Mouse (Mus musculus) E14TG2a.4 (cell line): ENCODE measurements around the gene Tm9sf2.

Source experiments
- H3K27me3 ChIP-seq: 2 replicates; pipeline ENCODE4 v1.6.1; 2014; ENCODE audit warnings: low read length, control low read depth; ENCODE audit not compliant: insufficient read depth
- H3K36me3 ChIP-seq: 2 replicates; pipeline ENCODE4 v1.6.1; 2014; ENCODE audit warnings: low read length, control low read depth; ENCODE audit not compliant: insufficient read depth
- H3K4me1 ChIP-seq: replicated peaks from 2 replicates; pipeline ENCODE4 v1.6.1; 2014; ENCODE audit warnings: low read depth, low read length, control low read depth
- H3K4me3 ChIP-seq: replicated peaks from 2 replicates; pipeline ENCODE4 v1.5.1; 2014; ENCODE audit warnings: mild to moderate bottlenecking, low read length
- H3K9me3 ChIP-seq: 2 replicates; pipeline ENCODE4 v1.6.1; 2014; ENCODE audit warnings: low read length, control low read depth
- CTCF ChIP-seq: conservative IDR thresholded peaks from 2 replicates; pipeline ENCODE4 v1.5.1; 2014; ENCODE audit warnings: low read length
- NANOG ChIP-seq: IDR thresholded peaks from 2 replicates; pipeline ENCODE4 v1.6.1; 2014; ENCODE audit warnings: borderline replicate concordance, low read length, mixed read lengths
- POU5F1 ChIP-seq: IDR thresholded peaks from 2 replicates; pipeline ENCODE4 v1.6.1; 2014; ENCODE audit warnings: low read length, borderline replicate concordance

The Tm9sf2 gene

DNA sequence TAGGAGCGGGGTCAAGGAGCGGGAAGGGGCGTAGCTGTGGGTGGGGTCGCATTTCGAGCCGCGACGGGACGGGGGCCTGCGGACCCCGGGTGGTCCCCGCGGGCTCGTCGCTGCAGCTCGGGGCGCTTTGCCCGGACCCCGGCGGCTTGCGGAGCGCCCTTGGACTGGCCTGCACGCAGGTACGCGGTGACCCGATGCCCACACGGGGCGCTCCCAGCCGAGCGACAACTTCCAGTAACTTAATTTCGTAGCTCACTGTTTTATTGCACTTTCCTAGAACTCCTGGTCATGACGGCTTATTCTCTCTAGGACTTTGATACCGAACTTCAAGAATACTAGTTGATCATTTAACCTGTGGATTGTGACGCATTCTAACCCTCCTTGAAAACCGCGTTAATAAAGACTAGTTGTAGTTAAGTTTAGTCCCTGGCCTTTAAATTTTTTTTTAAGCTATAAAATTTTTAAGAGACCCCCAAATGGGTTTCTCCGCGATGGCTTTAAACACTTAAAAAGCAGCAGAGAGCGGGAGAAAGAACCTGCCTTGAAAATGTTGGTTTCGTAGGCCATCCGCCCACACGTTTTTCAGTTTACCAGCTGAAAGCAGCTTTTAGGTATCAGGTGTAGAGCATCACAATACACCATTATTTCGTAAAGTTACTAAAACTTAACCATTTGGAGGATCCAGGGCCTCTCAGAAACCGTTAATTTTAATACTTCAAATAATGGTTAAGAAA is 810 bp downstream of the Tm9sf2 start:
- TF ChIP-seq POU5F1 = no peak
- peaks cover 48% of the 10 kb centered on the region for H3K4me1 ChIP-seq

DNA sequence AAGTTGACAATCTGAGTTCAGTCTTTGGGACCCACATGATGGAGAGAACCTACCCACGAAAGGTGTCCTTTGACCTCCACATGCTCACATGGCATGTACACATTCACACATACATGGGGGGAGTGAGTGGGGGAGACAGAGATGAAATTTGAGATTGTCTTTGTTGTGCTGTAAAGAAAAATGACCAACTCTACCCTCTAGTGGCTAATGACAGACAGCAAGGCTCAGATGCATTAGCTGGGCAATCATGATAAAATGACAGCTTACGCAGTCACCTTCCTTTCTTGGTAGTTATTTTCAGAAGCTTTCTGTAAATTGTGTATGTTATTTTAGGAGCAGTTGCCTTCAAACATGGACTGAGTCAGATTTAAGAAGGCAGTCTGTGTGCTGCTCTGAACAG is 4.8 kb downstream of the Tm9sf2 start:
- TF ChIP-seq POU5F1 = no peak
- TF ChIP-seq CTCF = no peak
- TF ChIP-seq NANOG = no peak

More for the DNA sequence above, 810 bp downstream of the Tm9sf2 start:
- H3K36me3 ChIP-seq = peaks cover 31% of the 10 kb centered on the region
- H3K4me3 ChIP-seq = peak overlapping the region; percentile 99
- H3K9me3 ChIP-seq = no peaks in the 10 kb centered on the region
- H3K27me3 ChIP-seq = no peaks in the 10 kb centered on the region

DNA sequence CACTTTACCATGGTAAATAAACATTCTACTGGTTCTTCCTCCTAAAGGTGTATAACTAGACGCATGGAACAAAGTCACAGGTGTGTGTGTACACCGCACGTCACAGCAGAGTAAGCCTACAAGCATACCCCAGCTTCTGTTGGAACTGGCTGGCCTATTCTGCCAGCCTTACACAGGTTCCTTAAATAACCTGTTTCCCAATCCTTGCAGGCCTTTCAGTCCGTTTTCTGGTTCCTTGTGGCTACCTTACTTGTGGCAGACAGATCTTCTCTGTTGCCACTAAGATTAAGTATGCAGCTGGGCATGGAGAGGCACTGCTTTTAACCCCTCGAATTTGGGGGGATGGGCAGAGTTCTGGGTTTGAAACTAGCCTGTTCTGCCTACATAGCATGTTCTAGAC is 5.5 kb downstream of the Tm9sf2 start:
- peaks cover 50% of the 10 kb centered on the region for H3K4me1 ChIP-seq
- H3K36me3 ChIP-seq = peaks cover 52% of the 10 kb centered on the region
- TF ChIP-seq NANOG (no peak), POU5F1 (no peak), CTCF (no peak)
- no peaks in the 10 kb centered on the region for H3K9me3 ChIP-seq
- H3K27me3 ChIP-seq = no peaks in the 10 kb centered on the region
- H3K4me3 ChIP-seq = no peak overlapping the region

More for the DNA sequence above, 4.8 kb downstream of the Tm9sf2 start:
- Histone ChIP-seq H3K9me3 (no peaks in the 10 kb centered on the region), H3K36me3 (peaks cover 47% of the 10 kb centered on the region), H3K27me3 (no peaks in the 10 kb centered on the region), H3K4me3 (no peak overlapping the region), H3K4me1 (peaks cover 50% of the 10 kb centered on the region)

DNA sequence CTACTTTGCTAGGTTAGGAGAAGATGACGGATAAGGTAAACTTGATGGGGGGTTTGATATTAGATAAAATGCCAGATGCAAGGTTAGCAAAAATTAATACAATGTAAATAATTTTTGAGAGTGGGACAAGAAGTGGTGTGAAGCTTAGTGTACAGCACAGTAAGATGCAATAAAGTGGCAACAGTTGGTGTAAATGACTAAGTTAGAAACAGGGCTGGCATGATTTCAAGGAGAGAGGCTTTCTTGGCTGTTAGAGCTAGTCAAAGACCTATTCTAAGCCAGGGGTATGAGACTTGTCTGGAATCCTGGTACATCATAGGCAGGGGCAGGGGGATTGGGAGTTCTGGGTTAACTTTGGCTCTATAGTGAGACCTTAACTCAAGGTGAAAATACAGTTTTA is 9.4 kb downstream of the Tm9sf2 start:
- Histone ChIP-seq H3K27me3 (no peaks in the 10 kb centered on the region), H3K36me3 (peaks cover 35% of the 10 kb centered on the region), H3K4me3 (no peak overlapping the region), H3K9me3 (no peaks in the 10 kb centered on the region), H3K4me1 (peaks cover 37% of the 10 kb centered on the region)
- TF ChIP-seq POU5F1 (no peak), NANOG (no peak), CTCF (no peak)

DNA sequence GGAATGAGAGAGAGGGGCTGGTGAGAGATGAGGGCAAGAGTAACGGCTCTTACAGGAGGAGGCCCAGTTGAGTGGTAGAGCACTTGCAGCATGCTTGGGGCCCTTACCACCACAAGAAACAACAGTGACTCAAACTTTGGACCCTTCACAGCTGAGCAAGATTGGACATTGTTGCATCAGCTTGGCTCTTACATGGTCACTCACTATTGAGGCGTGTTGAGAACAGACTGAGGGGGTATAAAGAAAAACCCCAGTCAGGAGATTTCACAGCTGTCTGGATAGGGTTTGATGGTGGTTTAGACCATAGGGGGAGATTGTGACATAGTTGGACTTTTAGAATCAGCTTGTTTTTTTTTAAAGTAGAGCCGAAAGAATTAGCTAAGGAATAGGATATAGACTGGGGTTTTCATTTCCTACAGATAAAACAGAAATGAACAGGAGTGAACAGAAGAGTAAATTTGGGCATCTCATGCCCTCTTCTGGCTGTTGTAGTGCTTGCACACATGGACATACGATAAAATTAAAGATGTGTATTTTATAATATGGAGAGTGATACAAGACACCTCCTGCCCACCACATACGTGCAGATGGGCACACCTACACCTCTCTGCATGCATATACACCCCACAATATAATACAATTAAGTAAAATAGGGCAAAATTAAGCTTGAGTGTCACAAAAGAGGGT is 23.4 kb downstream of the Tm9sf2 start:
- Histone ChIP-seq H3K4me3 (no peak overlapping the region), H3K9me3 (no peaks in the 10 kb centered on the region), H3K36me3 (peaks cover 67% of the 10 kb centered on the region), H3K27me3 (no peaks in the 10 kb centered on the region), H3K4me1 (no peaks in the 10 kb centered on the region; the same call in 1 of the 2 replicates)
- no peak for TF ChIP-seq NANOG
- no peak for TF ChIP-seq CTCF

DNA sequence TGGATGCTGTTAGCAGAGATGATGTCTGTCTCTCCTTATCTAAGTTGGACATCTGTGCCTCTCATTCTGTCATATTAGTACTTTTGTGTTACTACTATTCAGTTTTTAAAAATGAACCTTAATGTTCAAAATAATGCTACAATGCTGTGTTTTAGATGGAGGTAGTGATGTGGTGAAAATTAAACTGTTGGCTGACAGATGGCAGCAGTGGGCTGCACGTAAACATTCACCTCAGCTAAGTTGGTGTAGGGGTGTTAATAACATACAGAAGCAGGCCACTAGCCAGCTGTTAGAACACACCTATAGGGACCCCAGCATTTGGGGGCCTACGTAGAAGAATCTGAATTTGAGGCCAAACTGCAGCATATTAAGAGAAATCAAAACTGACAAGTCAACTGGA is 24.8 kb downstream of the Tm9sf2 start:
- TF ChIP-seq CTCF = no peak
- no peak for TF ChIP-seq POU5F1
- TF ChIP-seq NANOG = no peak

DNA sequence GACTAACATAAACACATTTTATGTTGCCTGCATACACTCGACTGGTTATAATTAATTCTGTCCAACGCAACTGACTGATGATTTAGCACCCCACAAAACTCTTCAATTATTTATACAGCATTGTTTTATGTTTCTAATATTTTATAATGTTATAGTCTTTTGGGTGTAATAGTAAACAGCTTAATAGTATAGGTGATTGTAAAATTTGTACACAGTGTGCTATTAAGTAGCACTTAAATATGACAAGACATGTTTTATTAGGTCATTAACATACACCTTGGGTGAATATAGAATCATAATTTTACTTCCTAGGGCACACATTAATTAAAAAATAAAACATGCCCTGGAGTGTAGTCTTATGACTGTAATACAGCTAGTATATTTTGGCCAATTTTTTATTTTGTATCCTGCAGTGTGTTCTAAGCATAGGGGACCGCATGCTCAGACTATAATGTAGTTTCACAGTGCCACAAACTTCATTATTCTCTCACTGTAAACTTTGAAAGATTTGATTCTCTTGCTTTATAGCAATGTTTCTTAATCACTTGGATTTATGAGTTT is 29.6 kb downstream of the Tm9sf2 start:
- H3K4me3 ChIP-seq = no peak overlapping the region
- H3K4me1 ChIP-seq = peaks cover 16% of the 10 kb centered on the region
- no peaks in the 10 kb centered on the region for H3K9me3 ChIP-seq
- peaks cover 61% of the 10 kb centered on the region for H3K36me3 ChIP-seq
- TF ChIP-seq NANOG (no peak), POU5F1 (no peak), CTCF (no peak)
- no peaks in the 10 kb centered on the region for H3K27me3 ChIP-seq

More for the DNA sequence above, 24.8 kb downstream of the Tm9sf2 start:
- H3K4me3 ChIP-seq = no peak overlapping the region
- H3K9me3 ChIP-seq = no peaks in the 10 kb centered on the region
- H3K4me1 ChIP-seq = no peaks in the 10 kb centered on the region; the same call in 1 of the 2 replicates
- peaks cover 60% of the 10 kb centered on the region for H3K36me3 ChIP-seq
- H3K27me3 ChIP-seq = no peaks in the 10 kb centered on the region

DNA sequence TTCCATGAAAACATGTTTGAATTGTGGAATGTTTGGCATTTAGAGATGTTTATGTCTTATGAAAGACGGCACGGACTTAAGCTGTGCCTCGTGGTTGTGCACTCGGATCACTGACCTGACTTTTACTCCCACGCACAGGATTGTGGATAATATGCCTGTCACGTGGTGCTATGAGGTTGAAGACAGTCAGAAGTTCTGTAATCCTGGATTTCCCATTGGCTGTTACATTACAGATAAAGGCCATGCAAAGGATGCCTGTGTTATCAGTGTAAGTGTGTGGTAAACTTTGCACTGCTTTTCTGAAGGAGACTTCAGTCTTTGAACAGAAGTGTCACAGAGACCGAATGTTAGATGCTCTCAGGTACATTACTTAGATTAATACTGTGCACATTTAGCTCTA is 30.4 kb downstream of the Tm9sf2 start:
- Histone ChIP-seq H3K4me1 (peaks cover 16% of the 10 kb centered on the region), H3K27me3 (no peaks in the 10 kb centered on the region), H3K36me3 (peaks cover 68% of the 10 kb centered on the region), H3K9me3 (no peaks in the 10 kb centered on the region), H3K4me3 (no peak overlapping the region)
- TF ChIP-seq NANOG = no peak
- no peak for TF ChIP-seq POU5F1
- no peak for TF ChIP-seq CTCF
